Mouse (Mus musculus) C2C12 (cell line): ENCODE results near the gene Tiam1. TPM values are rescaled to one million over a fixed set of nuclear protein-coding genes. Genes with fewer than 3 reads are reported as not detected.

ENCODE experiments used
- H3K27me3 ChIP-seq: one replicate; pipeline ENCODE4 v1.6.1; 2011; ENCODE audit not compliant: control insufficient read depth, insufficient read depth, insufficient read length
- H3K36me3 ChIP-seq: one replicate; pipeline ENCODE4 v1.6.1; 2011; ENCODE audit not compliant: control insufficient read depth, insufficient read depth
- H3K4me3 ChIP-seq: one replicate; pipeline ENCODE4 v1.5.1; 2011; ENCODE audit warnings: mild to moderate bottlenecking, control low read depth; ENCODE audit not compliant: poor library complexity, insufficient read depth, severe bottlenecking
- H3K79me2 ChIP-seq: one replicate; pipeline ENCODE4 v1.6.1; 2011; ENCODE audit not compliant: control insufficient read depth, insufficient read depth
- H3K79me3 ChIP-seq: one replicate; pipeline ENCODE4 v1.6.1; 2011; ENCODE audit warnings: low read depth, control low read depth
- H3ac ChIP-seq: one replicate; pipeline ENCODE3; 2011; ENCODE audit warnings: low read depth; ENCODE audit not compliant: control insufficient read depth, insufficient read length
- CEBPB ChIP-seq: IDR thresholded peaks from one replicate; pipeline ENCODE4 v1.6.1; 2011; ENCODE audit warnings: low read depth, mild to moderate bottlenecking, control low read depth, moderate library complexity
- CTCF ChIP-seq: IDR thresholded peaks from one replicate; pipeline ENCODE4 v1.5.1; 2011; ENCODE audit not compliant: control insufficient read depth, insufficient read depth, insufficient read length
- FOSL1 ChIP-seq: IDR thresholded peaks from one replicate; pipeline ENCODE4 v1.8.0; 2011; ENCODE audit warnings: mild to moderate bottlenecking, low read length; ENCODE audit not compliant: poor library complexity, insufficient read depth, severe bottlenecking
- MAX ChIP-seq: IDR thresholded peaks from one replicate; pipeline ENCODE4 v1.6.1; 2011; ENCODE audit warnings: mild to moderate bottlenecking, control low read depth
- MYOD1 ChIP-seq: IDR thresholded peaks from one replicate; pipeline ENCODE4 v1.6.1; 2011; ENCODE audit warnings: low read depth; ENCODE audit not compliant: control insufficient read depth, insufficient read length
- MYOG ChIP-seq: IDR thresholded peaks from one replicate; pipeline ENCODE4 v1.6.1; 2011; ENCODE audit not compliant: control insufficient read depth, insufficient read length; ENCODE audit errors: extremely low read depth
- USF1 ChIP-seq: IDR thresholded peaks from one replicate; pipeline ENCODE4 v1.6.1; 2011; ENCODE audit warnings: low read depth, mild to moderate bottlenecking, control low read depth, moderate library complexity
- polyA plus RNA-seq: library from polyadenylated mRNA; unstranded; fragments of >200 nt; fragmentation: generic; extraction: Trizol; gene quantifications from one replicate; pipeline ENCODE4 v1.2.1, GENCODE M21; 2012; ENCODE audit warnings: missing spikeins

Gene Tiam1
- polyA plus RNA-seq, 1 experiment: 6.9 TPM

- Histone ChIP-seq H3K4me3 (no peak overlapping the region), H3K27me3 (no peaks in the 10 kb centered on the region), H3K36me3 (no peaks in the 10 kb centered on the region), H3ac (no peak overlapping the region), H3K79me3 (no peaks in the 10 kb centered on the region), H3K79me2 (no peaks in the 10 kb centered on the region)
- TF ChIP-seq MAX (no peak), CTCF (no peak), FOSL1 (no peak), USF1 (no peak)
Observed at GRCm38 (mm10) chr16:90112577-90113155, 30.9 kb downstream of the Tiam1 start.

- Histone ChIP-seq H3K79me2 (no peaks in the 10 kb centered on the region), H3K36me3 (no peaks in the 10 kb centered on the region), H3K79me3 (no peaks in the 10 kb centered on the region), H3ac (no peak overlapping the region), H3K4me3 (no peak overlapping the region), H3K27me3 (no peaks in the 10 kb centered on the region)
- TF ChIP-seq MAX (no peak), MYOG (no peak), FOSL1 (no peak), CEBPB (no peak), MYOD1 (no peak), USF1 (no peak), CTCF (no peak)
Observed at GRCm38 (mm10) chr16:90109500-90109899, 34.1 kb downstream of the Tiam1 start.

- no peak overlapping the region for H3ac ChIP-seq
- TF ChIP-seq CTCF (no peak), MYOD1 (no peak), FOSL1 (no peak), MAX (no peak), MYOG (no peak), CEBPB (no peak), USF1 (no peak)
- no peak overlapping the region for H3K4me3 ChIP-seq
- H3K36me3 ChIP-seq: no peaks in the 10 kb centered on the region
- H3K79me3 ChIP-seq: no peaks in the 10 kb centered on the region
- no peaks in the 10 kb centered on the region for H3K79me2 ChIP-seq
- no peaks in the 10 kb centered on the region for H3K27me3 ChIP-seq
Observed at GRCm38 (mm10) chr16:90104714-90105459, 38.7 kb downstream of the Tiam1 start.

- H3K79me3 ChIP-seq: no peaks in the 10 kb centered on the region
- H3K79me2 ChIP-seq: no peaks in the 10 kb centered on the region
- H3K27me3 ChIP-seq: no peaks in the 10 kb centered on the region
- no peaks in the 10 kb centered on the region for H3K36me3 ChIP-seq
- TF ChIP-seq CTCF: no peak
- TF ChIP-seq MAX: no peak
- TF ChIP-seq FOSL1: no peak
- TF ChIP-seq MYOG: no peak
- TF ChIP-seq CEBPB: no peak
- no peak for TF ChIP-seq MYOD1
- no peak for TF ChIP-seq USF1
- no peak overlapping the region for H3ac ChIP-seq
- H3K4me3 ChIP-seq: no peak overlapping the region
Observed at GRCm38 (mm10) chr16:90103726-90104125, 39.8 kb downstream of the Tiam1 start.

GRCm38 (mm10) chr16:90102596-90102995 is 41.0 kb downstream of the Tiam1 start:
- H3K79me2 ChIP-seq: no peaks in the 10 kb centered on the region
- H3K27me3 ChIP-seq: no peaks in the 10 kb centered on the region
- no peaks in the 10 kb centered on the region for H3K79me3 ChIP-seq
- H3ac ChIP-seq: no peak overlapping the region
- no peaks in the 10 kb centered on the region for H3K36me3 ChIP-seq
- no peak overlapping the region for H3K4me3 ChIP-seq
- TF ChIP-seq MYOG (no peak), MAX (no peak)

GRCm38 (mm10) chr16:90098191-90098605 is 45.4 kb downstream of the Tiam1 start:
- H3K79me3 ChIP-seq: no peaks in the 10 kb centered on the region
- H3K27me3 ChIP-seq: no peaks in the 10 kb centered on the region
- no peaks in the 10 kb centered on the region for H3K36me3 ChIP-seq
- TF ChIP-seq MYOG (no peak), CTCF (no peak), CEBPB (no peak), MYOD1 (no peak), USF1 (no peak), FOSL1 (no peak), MAX (no peak)
- no peak overlapping the region for H3ac ChIP-seq
- H3K79me2 ChIP-seq: no peaks in the 10 kb centered on the region
- H3K4me3 ChIP-seq: no peak overlapping the region

- H3K79me3 ChIP-seq: no peaks in the 10 kb centered on the region
- no peak overlapping the region for H3K4me3 ChIP-seq
- no peaks in the 10 kb centered on the region for H3K36me3 ChIP-seq
- H3ac ChIP-seq: no peak overlapping the region
- H3K27me3 ChIP-seq: no peaks in the 10 kb centered on the region
- TF ChIP-seq FOSL1 (no peak), MAX (no peak), CEBPB (no peak), USF1 (no peak), CTCF (no peak)
- H3K79me2 ChIP-seq: no peaks in the 10 kb centered on the region
Observed at GRCm38 (mm10) chr16:90097769-90098168, 45.8 kb downstream of the Tiam1 start.
